Mouse (Mus musculus) bone marrow macrophage, adult 2 months (primary cell): Measurements from ENCODE around the gene Ssh2.

Experiments used
- CTCF ChIP-seq: IDR thresholded peaks from 2 replicates; pipeline ENCODE4 v1.5.1; 2012; ENCODE audit warnings: low read depth, mild to moderate bottlenecking, low read length, moderate library complexity
- POLR2A ChIP-seq: IDR thresholded peaks from 2 replicates; pipeline ENCODE4 v1.6.1; 2012; ENCODE audit warnings: mild to moderate bottlenecking, low read depth, low read length, borderline replicate concordance

- TF ChIP-seq CTCF (no peak), POLR2A (no peak)
Measured at GRCm38 (mm10) chr11:77468397-77468796, 252.3 kb downstream of the Ssh2 start.
